Mouse (Mus musculus) brain, embryonic 14.5 days (tissue): ENCODE results near the gene Tmem54.

Experiments
- CTCF ChIP-seq: fragments of 200-500 bp; IDR thresholded peaks from 2 replicates; pipeline ENCODE4 v1.5.1; 2012; ENCODE audit warnings: inconsistent platforms, mild to moderate bottlenecking, moderate library complexity, borderline replicate concordance; ENCODE audit not compliant: insufficient read depth, insufficient read length; ENCODE audit errors: extremely low read depth
- POLR2A ChIP-seq: fragments of 200-500 bp; IDR thresholded peaks from 2 replicates; pipeline ENCODE4 v1.6.1; 2012; ENCODE audit warnings: mild to moderate bottlenecking, inconsistent platforms, borderline replicate concordance; ENCODE audit not compliant: poor library complexity, insufficient read depth, insufficient read length, severe bottlenecking; ENCODE audit errors: extremely low read depth

- TF ChIP-seq CTCF = no peak
- TF ChIP-seq POLR2A = no peak
Observed at GRCm38 (mm10) chr4:129097006-129097405, 8.3 kb upstream of the Tmem54 start.
